Mouse (Mus musculus) thymus, adult 2 months (tissue): ENCODE results near the gene Zfp148.

ENCODE experiments used
- CTCF ChIP-seq: fragments of 200-500 bp; IDR thresholded peaks from 2 replicates; pipeline ENCODE4 v1.5.1; 2012; ENCODE audit warnings: mild to moderate bottlenecking, control low read depth, low read length, moderate library complexity, borderline replicate concordance; ENCODE audit not compliant: control insufficient read depth, poor library complexity, insufficient read depth; ENCODE audit errors: extremely low read depth
- POLR2A ChIP-seq: fragments of 200-500 bp; IDR thresholded peaks from 2 replicates; pipeline ENCODE4 v1.6.1; 2012; ENCODE audit warnings: mild to moderate bottlenecking, low read length, control low read depth, moderate library complexity; ENCODE audit not compliant: control insufficient read depth, poor library complexity, insufficient read depth; ENCODE audit errors: extremely low read depth

DNA sequence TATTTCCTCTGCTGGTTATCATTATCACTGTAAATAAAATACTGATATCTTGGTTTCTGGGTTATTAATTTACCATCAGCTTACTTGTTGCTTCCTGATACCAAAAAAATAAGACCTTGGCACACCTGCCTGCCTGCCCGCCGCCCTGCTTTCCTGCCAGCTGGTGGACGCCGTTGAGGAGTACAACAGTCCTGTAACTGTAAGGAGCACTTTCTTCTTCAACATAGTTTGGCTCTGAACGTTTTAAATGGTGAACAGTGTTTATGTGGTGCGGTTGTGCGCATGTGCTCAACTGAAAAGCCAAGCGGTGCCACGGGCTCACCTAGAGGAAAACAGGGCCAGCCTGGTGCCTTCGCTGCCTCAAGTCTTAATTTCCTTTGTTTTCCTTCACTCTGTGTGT, 142.9 kb downstream of the Zfp148 start:
- TF ChIP-seq CTCF, result no peak
- TF ChIP-seq POLR2A, result no peak
